Mouse (Mus musculus): Measurements from ENCODE around the gene Nap1l1.
A peak's percentile ranks its signal among the peaks of the same experiment; 100 is the strongest.

DNA sequence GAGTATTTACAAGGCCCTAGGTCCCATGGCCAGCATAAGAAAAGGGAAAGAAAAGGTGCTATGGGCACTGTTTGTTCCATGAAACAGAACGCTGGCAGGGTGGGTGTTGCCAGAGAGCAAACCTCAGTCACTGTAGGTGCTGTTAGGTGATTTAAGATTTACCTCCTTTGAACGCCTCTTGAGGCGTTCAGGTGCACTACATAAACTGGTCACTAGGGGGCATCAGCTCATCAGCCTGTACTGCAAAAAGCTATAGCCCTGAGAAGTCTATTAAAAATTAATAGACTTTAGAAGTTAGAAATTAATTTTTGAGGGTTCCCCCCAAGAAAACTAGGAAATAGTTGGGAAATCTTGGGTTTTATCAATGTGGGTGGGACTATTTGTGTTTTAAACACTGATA lies 30.0 kb downstream of the Nap1l1 start:
- TF ChIP-seq CTCF (IDR thresholded peaks at IDR 0.05; ENCODE audit: extremely low read depth, insufficient read depth, low read length) (peak; percentile 79), POLR2A (IDR thresholded peaks at IDR 0.05; ENCODE audit: extremely low read depth, insufficient read depth, low read length) (no peak)
